10 mouse cellular contexts compared by ENCODE assay signal in the genomic region with DNA sequence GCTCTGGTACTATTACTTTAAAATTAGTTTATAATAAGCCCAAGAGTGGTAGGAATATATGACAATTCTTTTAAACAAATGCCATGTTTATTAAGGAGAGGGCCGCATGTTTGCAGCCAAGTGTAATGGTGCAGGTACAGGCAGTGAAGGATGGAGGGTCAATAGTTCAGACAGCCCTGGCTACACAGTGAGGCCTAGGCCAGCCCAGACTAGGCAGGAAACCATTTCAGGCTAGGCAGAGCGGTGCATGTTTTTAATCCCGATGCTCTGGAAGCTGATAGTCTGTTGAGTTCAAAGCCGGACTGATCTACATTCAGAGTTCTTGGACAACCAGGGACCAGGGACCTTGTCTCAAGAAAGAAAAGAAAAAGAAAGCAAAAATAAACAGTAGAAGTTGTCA. TPM values are rescaled to one million over a fixed set of nuclear protein-coding genes. Genes with fewer than 3 reads are reported as not detected.
A peak's percentile ranks its signal among the peaks of the same experiment; 100 is the strongest.
DNase-seq lines count a peak whose midpoint lies in the region; ATAC-seq and TF ChIP-seq lines count a peak whose summit lies in the region.
"Had no signal": no experiment of that assay in that cellular context is flagged by ENCODE, and none has a peak within 500 bp of the region (broad histone marks: within the 10 kb centered on the region; RNA-seq: fewer than 3 reads in every experiment).

No protein-coding gene starts in this region.

- peaks cover 61% of the 10 kb centered on the region for H3K4me1 ChIP-seq in heart, adult 2 months (ENCODE audit: control insufficient read depth, insufficient read depth, low read length)
- H3K4me1 ChIP-seq in kidney, embryonic 14.5 days (ENCODE audit: control insufficient read depth, insufficient read depth, low read length): peaks cover 67% of the 10 kb centered on the region
- peaks cover 89% of the 10 kb centered on the region for H3K4me1 ChIP-seq in limb, embryonic 13.5 days

- no peak overlapping the region for H3K9ac ChIP-seq in heart, adult 2 months (ENCODE audit: low read depth, low read length)
- H3K9ac ChIP-seq in kidney, embryonic 14.5 days (ENCODE audit: low read depth, low read length): no peak overlapping the region
- H3K9ac ChIP-seq in limb, embryonic 13.5 days: no peak overlapping the region

- H3K9me3 ChIP-seq in kidney, embryonic 14.5 days (ENCODE audit: control insufficient read depth, low read length): no peaks in the 10 kb centered on the region
- no peaks in the 10 kb centered on the region for H3K9me3 ChIP-seq in limb, embryonic 13.5 days

- intact Hi-C loops in heart, adult 2 months (cut with DNase I): no loop called here
- intact Hi-C loops in heart, postnatal 25 days (cut with DNase I): no loop called here

- no peak for TF ChIP-seq CTCF in heart, adult 2 months (IDR thresholded peaks at IDR 0.05)

- WGBS in heart, adult 2 months: 25% methylated on average over 4 of the region's 4 CpGs
- WGBS in kidney, embryonic 14.5 days: 12% methylated on average over 4 of the region's 4 CpGs
- 12% methylated on average over 4 of the region's 4 CpGs for WGBS in limb, embryonic 13.5 days

- no peak overlapping the region for H3K4me2 ChIP-seq in kidney, embryonic 14.5 days (replicated peaks; ENCODE audit: low read depth, low read length)
- H3K4me2 ChIP-seq in limb, embryonic 13.5 days (replicated peaks): peak overlapping the region; percentile 12; the same call in 1 of the 2 replicates

- peaks cover 8% of the 10 kb centered on the region for H3K79me2 ChIP-seq in heart, adult 2 months (replicated peaks; ENCODE audit: control insufficient read depth, insufficient read depth, low read length)

- no peak overlapping the region for H3K4me3 ChIP-seq in heart, adult 2 months
- no peak overlapping the region for H3K4me3 ChIP-seq in kidney, embryonic 14.5 days (ENCODE audit: low read length)
- H3K4me3 ChIP-seq in limb, embryonic 13.5 days: no peak overlapping the region
- H3K4me3 ChIP-seq: layer of hippocampus, adult 2 months had no signal

- no peak for DNase-seq in heart, adult 2 months
- no peak for DNase-seq in heart, postnatal 25 days (ENCODE audit: low spot score)
- DNase-seq in kidney, adult 11 months: no peak
- peak; percentile 69 for DNase-seq in embryo, embryonic 11 days
- DNase-seq in layer of hippocampus, postnatal 36 days: no peak
- DNase-seq in cerebellum, adult 8-10 months: no peak
- DNase-seq: adrenal gland, adult 2 months had no signal

- H3K36me3 ChIP-seq in heart, adult 2 months (ENCODE audit: control insufficient read depth, insufficient read depth, low read length): peaks cover 54% of the 10 kb centered on the region
- H3K36me3 ChIP-seq in kidney, embryonic 14.5 days (ENCODE audit: control insufficient read depth, insufficient read depth, low read length): peaks cover 14% of the 10 kb centered on the region; the same call in 1 of the 2 replicates
- H3K36me3 ChIP-seq in limb, embryonic 13.5 days: peaks cover 26% of the 10 kb centered on the region

- H3K27ac ChIP-seq in heart, adult 2 months: peak overlapping the region; percentile 42
- peak overlapping the region; percentile 89; the same call in 1 of the 2 replicates for H3K27ac ChIP-seq in kidney, embryonic 14.5 days (ENCODE audit: low read depth, low read length)
- H3K27ac ChIP-seq in limb, embryonic 13.5 days: peak overlapping the region; percentile 59; the same call in 1 of the 2 replicates
- H3K27ac ChIP-seq: layer of hippocampus, adult 2 months had no signal

- no peak for TF ChIP-seq POLR2A in heart, adult 2 months (IDR thresholded peaks at IDR 0.05; ENCODE audit: insufficient read depth, low read depth, low read length)

- H3K27me3 ChIP-seq in heart, adult 2 months (ENCODE audit: control insufficient read depth, insufficient read depth, low read length): no peaks in the 10 kb centered on the region
- H3K27me3 ChIP-seq in kidney, embryonic 14.5 days (ENCODE audit: control insufficient read depth, insufficient read depth, low read length): no peaks in the 10 kb centered on the region
- no peaks in the 10 kb centered on the region for H3K27me3 ChIP-seq in limb, embryonic 13.5 days

- ATAC-seq in kidney, embryonic 14.5 days (ENCODE audit: low FRiP score, low TSS enrichment): peak; percentile 71; the same call in 1 of the 2 replicates
- peak; percentile 70; the same call in 1 of the 2 replicates for ATAC-seq in limb, embryonic 13.5 days (ENCODE audit: low FRiP score, low read depth)

- TF ChIP-seq EP300 in heart, adult 2 months (IDR thresholded peaks at IDR 0.05; ENCODE audit: insufficient read depth, low read depth, low read length): no peak

RNA-seq across cellular contexts. Expression of a gene that starts 17.8 kb away (rescaled TPM):
- 100 to 1,000 TPM in 1 of 2 experiments, 10 to 100 TPM in 1; 98.9 to 116 TPM for total RNA-seq in heart, adult 2 months (2021)
- polyA plus RNA-seq in heart, adult 2 months (2012; rRNA removed): 34.0 and 53.7 TPM in 2 replicates
- 100 to 1,000 TPM in 1 of 2 experiments, 10 to 100 TPM in 1; 99.0 to 108 TPM for total RNA-seq in heart, postnatal 25 days (2021)
- 20.7 and 37.8 TPM in 2 replicates for polyA plus RNA-seq in kidney, embryonic 14.5 days (2014; fragmentation: Nextera tagmentation; extraction: Ambion mirVana)
- 48.7 and 51.5 TPM in 2 replicates for polyA plus RNA-seq in limb, embryonic 13.5 days (2015; fragmentation: Nextera tagmentation; extraction: Ambion mirVana)
- total RNA-seq in layer of hippocampus, postnatal 36 days (2021): 10 to 100 TPM; 29.0 to 30.9 TPM
